Mouse (Mus musculus) cerebellum, adult 8-10 months (tissue): ENCODE data around the gene Pde10a.

Experiments
- DNase-seq: peaks from one replicate; pipeline ENCODE4 v3.0.0; 2022

Pde10a gene

DNA sequence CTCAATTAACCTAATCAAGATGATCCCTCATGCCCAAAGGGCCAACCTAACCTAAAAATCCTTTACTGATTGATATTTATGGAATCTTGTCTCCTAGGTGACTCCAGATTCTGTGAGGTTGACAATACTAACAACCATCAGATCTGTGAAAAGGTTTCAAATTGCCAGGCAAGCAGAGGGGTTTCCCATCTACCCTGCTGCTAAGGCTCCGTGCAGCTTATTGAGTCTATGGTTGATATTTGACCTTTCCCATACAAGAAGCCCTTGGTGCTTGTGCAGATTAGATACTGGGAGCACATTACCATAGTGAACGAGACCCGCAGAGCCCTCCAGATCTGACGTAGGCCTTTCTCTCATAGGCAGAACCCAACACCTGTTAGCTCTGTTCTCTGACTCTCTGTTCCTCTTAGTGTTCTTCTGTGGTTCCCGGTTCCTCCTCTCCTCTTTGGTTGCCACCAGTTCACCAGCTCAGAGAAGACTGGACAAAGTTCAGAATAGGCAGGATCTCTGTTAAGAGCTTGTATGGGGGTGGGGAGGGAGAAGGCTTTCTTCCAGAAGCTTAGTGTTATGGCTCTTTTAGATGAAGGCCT is 240.9 kb downstream of the Pde10a start:
- no peak for DNase-seq

- no peak for DNase-seq
Measured at GRCm38 (mm10) chr17:8769155-8769554, 244.0 kb downstream of the Pde10a start.

DNA sequence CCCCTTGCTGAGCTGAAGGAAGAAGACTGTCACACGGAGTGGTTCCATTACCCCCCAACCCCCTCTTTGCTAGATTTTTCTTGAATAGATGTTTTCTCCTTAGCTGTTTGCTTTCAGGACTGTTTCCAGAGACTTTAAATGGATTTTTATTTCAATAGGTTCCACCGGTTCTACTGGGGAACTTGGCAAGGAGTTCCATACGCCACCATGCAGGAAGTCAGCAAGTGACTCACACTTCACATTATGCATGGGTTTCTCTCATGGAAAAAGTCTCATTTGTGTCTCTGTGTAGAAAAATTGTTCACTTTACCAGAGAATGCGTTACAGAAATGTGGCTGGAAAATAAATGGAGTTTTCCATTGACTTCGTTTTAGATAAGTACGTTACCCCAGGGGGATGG is 248.2 kb downstream of the Pde10a start:
- no peak for DNase-seq

- DNase-seq = no peak
Measured at GRCm38 (mm10) chr17:8774301-8774700, 249.1 kb downstream of the Pde10a start.

GRCm38 (mm10) chr17:8775571-8776161 is 250.5 kb downstream of the Pde10a start:
- no peak for DNase-seq

GRCm38 (mm10) chr17:8777710-8778109 is 252.5 kb downstream of the Pde10a start:
- DNase-seq = no peak

DNA sequence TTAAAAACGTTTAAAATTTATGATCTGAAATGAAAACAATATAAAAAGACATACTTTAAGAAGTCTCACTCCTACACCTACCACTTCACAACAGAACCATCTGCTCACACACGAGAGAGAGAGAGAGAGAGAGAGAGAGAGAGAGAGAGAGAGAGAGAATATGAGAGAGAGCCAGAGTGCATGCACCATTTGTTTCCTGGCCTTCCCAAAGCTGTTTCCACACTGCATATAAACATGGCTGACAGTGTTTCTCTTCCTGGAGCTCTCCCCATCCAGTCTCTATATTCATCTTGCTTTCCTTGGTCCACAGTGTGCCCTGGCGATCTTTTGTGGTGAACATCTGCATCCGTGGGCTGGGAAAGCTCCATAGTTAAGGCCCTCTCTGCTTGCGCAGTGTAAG is 253.7 kb downstream of the Pde10a start:
- DNase-seq = no peak

- DNase-seq = no peak
Measured at GRCm38 (mm10) chr17:8780484-8780883, 255.3 kb downstream of the Pde10a start.

DNA sequence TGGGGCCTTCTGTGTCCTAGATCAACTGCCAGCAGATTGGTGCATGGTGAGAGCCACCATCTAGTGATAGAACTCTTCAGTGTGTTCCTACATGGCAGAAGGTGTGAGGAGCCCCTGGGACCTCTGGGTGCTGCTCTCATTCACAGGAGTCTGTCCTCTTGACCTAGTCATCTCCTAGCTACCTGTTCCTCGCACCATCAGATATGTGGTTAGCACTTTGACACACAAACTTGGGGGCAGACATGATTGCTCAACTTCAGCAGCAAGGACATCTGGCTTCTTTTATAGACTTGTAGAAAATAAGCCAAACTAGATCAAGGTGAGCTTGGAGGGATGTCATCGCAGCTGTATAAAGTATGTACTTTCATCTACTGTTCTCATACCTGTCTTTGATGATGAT is 255.9 kb downstream of the Pde10a start:
- no peak for DNase-seq

- DNase-seq = no peak
Measured at GRCm38 (mm10) chr17:8781576-8781975, 256.4 kb downstream of the Pde10a start.

DNA sequence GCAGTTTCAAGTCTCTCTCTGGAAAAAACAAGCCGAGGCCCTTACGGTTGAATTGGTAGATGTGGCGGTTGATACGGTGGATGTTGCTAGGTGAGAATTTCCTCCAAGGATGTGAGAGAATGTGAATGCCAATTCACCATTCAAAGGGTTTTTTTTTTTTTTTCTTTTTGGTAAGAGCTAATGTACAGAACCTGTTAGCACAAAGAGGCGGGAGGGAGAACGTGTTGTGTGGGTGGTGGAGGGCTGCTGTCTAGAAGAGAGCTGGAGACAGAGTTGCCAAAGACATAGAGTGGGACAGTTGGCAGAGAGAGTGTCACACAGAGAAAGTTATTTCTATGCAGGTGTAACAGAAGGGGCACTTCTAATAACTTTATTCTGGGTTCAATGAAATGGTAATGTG is 260.7 kb downstream of the Pde10a start:
- no peak for DNase-seq

DNA sequence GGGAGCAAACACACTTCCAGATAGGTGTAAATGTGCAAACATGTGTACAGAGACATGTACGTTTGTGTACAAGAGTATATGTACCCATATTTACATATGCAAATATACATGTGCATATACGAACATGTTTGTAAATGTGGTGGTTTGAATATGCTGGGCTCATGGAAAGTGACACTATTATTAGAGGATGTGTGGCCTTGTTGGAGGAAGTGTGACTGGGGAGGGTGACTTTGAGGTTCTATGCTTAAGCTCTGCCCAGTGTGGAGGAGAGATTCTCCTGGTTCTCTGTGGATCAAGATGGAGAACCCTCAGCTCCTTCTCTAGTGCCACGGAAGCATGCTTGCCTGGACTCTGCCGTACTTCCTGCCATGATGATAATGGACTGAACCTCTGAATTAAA is 261.3 kb downstream of the Pde10a start:
- DNase-seq = no peak

GRCm38 (mm10) chr17:8787762-8788161 is 262.6 kb downstream of the Pde10a start:
- DNase-seq = no peak

DNA sequence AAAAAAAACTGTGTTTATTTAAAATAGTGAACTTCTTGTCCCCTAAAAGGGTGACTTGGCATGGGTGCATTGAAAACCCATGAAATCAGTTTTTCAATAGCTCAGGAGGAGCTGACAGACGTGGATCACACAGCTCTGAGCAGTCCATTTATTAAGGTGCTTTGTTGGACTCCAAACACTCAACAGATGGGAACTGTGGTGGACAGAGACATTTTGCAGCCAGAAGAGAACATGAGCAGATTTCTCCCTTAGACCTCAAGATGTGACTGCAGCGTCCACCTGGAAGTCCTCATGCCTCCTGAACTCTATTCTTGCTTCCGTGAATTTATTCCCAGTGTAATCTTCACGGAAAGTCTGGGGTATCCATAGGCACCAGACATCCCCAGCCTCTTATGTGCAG is 266.4 kb downstream of the Pde10a start:
- no peak for DNase-seq

- no peak for DNase-seq
Measured at GRCm38 (mm10) chr17:8792611-8793010, 267.4 kb downstream of the Pde10a start.

GRCm38 (mm10) chr17:8797624-8798023 is 272.5 kb downstream of the Pde10a start:
- DNase-seq = no peak

GRCm38 (mm10) chr17:8798531-8799295 is 273.5 kb downstream of the Pde10a start:
- DNase-seq = no peak

DNA sequence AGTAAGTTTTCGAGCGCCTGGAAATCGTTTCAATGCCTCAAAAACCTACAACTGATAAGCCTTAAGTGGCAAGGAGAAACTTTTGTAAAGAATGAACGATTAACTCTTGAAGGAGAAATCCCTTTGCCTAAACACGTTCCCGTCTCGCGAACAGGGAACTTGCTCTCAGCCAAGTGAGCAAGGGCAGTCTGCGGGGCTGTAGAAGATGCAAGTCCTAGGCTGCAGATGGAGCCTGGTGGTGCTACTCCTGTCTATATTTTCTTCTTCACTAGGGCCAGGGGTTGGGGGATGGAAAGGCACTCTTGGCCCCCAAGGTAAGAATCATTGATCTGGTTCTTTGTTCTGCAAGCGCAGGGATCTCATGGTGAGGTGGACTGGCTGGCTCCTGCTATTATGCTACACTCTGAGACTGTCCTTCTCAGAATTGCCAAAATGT is 274.1 kb downstream of the Pde10a start:
- DNase-seq = no peak

- DNase-seq = no peak
Measured at GRCm38 (mm10) chr17:8799914-8800420, 274.8 kb downstream of the Pde10a start.

DNA sequence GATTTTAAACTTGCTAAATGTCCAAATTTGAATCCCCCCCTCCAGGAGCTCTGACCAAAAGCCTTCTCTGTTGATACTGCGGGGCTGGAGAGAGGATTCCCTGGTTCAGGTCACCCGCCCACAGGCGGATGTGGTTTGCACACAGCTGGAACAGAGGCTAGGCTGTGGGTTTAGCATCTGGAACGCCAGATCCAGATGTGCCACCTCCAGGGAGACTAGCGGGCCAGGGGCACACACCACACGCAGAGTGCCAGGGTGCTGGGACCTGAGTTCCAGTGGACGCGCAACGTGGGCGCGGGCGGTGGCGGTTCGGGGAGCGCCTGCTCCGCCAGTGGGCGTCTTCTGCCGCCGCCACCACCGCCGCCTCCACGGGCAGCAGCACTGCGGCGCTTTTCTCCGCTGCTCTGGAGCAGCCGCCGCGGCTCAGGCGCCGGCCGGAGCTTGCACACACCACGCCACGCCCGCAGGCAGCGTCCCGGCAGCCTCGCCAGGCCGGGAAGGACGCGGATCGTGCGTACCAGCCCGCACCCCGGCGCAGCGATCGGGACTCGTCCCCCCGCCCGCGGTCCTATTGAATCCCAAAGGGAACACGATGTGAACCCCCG is 275.4 kb downstream of the Pde10a start:
- DNase-seq = no peak

DNA sequence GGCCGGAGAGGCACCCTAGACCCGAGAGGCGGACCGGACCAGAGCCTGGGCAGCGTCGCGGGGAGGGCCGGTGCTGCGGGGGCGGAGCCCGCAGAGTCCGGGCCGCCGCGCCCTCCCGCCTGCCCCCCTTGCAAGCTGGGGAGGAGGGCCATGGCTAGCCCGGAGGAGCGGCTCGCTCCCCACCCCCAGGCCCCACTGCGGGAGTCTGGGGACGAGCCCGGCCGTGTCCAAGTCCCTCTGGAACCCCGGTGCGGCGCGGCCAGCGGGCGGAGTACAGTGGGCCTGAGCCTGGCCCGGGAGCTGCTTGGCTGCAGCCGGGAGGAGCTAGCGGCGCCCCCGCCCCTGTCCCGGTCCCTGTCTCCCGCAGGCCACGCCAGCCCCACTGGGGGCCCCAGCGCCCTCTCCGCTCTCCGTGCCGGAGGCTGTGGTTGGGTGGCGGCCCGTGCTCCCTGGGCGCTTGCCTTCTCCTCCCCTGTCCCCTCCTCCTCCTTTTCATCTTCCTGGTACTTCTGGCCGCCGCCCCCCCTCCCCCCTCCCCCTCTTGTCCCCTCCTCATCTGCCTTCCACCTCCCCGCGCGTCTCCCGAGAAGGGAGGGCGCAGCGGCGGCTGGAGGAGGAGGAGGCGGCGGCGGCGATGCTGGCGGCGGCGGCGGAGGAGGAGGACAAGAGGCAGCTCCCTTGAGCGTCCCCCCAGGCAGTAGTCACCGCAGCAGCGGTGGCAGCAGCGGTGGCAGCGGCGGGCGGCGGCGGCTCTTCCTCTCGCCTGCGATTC is 276.1 kb downstream of the Pde10a start:
- peak; percentile 51 for DNase-seq

- peak; percentile 21 for DNase-seq
Measured at GRCm38 (mm10) chr17:8801855-8802104, 276.6 kb downstream of the Pde10a start.
